Mouse (Mus musculus): Measurements from ENCODE around the gene Scml4.

GRCm38 (mm10) chr10:43002066-43002678 is 142.0 kb downstream of the Scml4 start:
- TF ChIP-seq GATA1 (IDR thresholded peaks at IDR 0.05; ENCODE audit: low read length), result no peak
- TF ChIP-seq TAL1 (IDR thresholded peaks at IDR 0.05; ENCODE audit: low read length), result no peak

All from erythroblast, embryonic 14.5 days (primary cell).